In the genomic region with DNA sequence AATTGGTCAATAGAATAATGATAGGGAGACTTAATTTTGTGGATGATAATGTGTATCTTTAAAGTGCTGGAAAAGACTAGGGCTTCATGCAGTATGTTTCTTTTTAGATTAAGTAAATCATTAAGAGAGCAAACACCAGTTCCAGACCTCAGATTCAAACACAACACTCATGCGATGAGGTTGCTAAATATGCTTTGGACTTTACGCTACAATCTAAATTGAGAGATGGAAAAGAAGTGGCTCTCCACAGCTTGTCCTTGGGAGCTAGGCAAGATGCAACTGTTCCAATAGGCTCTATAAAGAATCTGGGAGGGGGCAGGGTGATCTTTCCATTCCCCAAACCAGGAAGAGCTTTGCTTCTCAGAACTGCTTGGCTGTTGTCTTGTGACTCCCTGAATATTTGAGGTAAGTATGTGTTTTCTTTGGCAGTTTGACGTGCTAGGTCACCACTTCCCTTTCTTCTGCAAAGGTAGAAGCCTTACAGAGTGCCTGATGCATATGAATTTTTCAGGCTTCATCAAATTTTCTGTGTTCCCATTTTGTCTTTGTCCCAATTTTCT, we compare ENCODE assay signal across 18 mouse cellular contexts. TPM values are rescaled to one million over a fixed set of nuclear protein-coding genes. Genes with fewer than 3 reads are reported as not detected.
DNase-seq lines count a peak whose midpoint lies in the region; ATAC-seq and TF ChIP-seq lines count a peak whose summit lies in the region.
"Had no signal": no experiment of that assay in that cellular context is flagged by ENCODE, and none has a peak within 500 bp of the region (broad histone marks: within the 10 kb centered on the region; RNA-seq: fewer than 3 reads in every experiment).

No protein-coding gene starts in this region.

- no peak overlapping the region for H3K4me3 ChIP-seq in liver, postnatal 0 days (ENCODE audit: low read depth, low read length)
- no peak overlapping the region for H3K4me3 ChIP-seq in heart, embryonic 11.5 days (ENCODE audit: low read depth, low read length)
- H3K4me3 ChIP-seq: heart, embryonic 12.5 days; layer of hippocampus, adult 2 months; limb, embryonic 10.5 days had no signal

- H3K4me2 ChIP-seq in liver, postnatal 0 days (ENCODE audit: low read depth, low read length) = 0 out of 2 replicates have a peak overlapping the region, but pooled peaks have one; percentile 6
- H3K4me2 ChIP-seq in heart, embryonic 11.5 days = no peak overlapping the region

- peak overlapping the region; percentile 79 for H3K27ac ChIP-seq in liver, postnatal 0 days (ENCODE audit: low read depth)
- H3K27ac ChIP-seq in heart, embryonic 11.5 days (ENCODE audit: low read depth, low read length) = no peak overlapping the region
- H3K27ac ChIP-seq: forebrain, embryonic 15.5 days; limb, embryonic 10.5 days; lung, embryonic 15.5 days had no signal

- TF ChIP-seq CTCF in liver, postnatal 0 days (IDR thresholded peaks at IDR 0.05; ENCODE audit: low read depth) = no peak

- H3K9ac ChIP-seq in liver, postnatal 0 days (replicated peaks) = no peak overlapping the region
- no peak overlapping the region for H3K9ac ChIP-seq in heart, embryonic 11.5 days (ENCODE audit: low read depth, low read length)
- H3K9ac ChIP-seq: forebrain, embryonic 15.5 days; heart, embryonic 12.5 days; lung, embryonic 15.5 days had no signal

- H3K27me3 ChIP-seq in liver, postnatal 0 days (ENCODE audit: insufficient read depth, low read length) = no peaks in the 10 kb centered on the region
- no peaks in the 10 kb centered on the region for H3K27me3 ChIP-seq in heart, embryonic 11.5 days (ENCODE audit: control insufficient read depth, insufficient read depth, low read length)
- H3K27me3 ChIP-seq: forebrain, embryonic 15.5 days; heart, embryonic 12.5 days; liver, embryonic 13.5 days; lung, embryonic 15.5 days had no signal

- peak; percentile 36 for DNase-seq in kidney, adult 11 months
- DNase-seq in kidney, postnatal 4 days = no peak
- DNase-seq in liver, postnatal 0 days = no peak
- DNase-seq in liver (no peak), MN1 (ENCODE audit: low spot score) (no peak)
- DNase-seq in kidney, adult 9 months = peak; percentile 44
- DNase-seq: adrenal gland, postnatal 14 days; cerebellum, adult 9-10 months; heart, postnatal 10 days; liver, embryonic 13.5 days; thymus, postnatal 25 days had no signal

- no peak for TF ChIP-seq EP300 in liver, postnatal 0 days (IDR thresholded peaks at IDR 0.05; ENCODE audit: low read depth)

- no peaks in the 10 kb centered on the region for H3K36me3 ChIP-seq in liver, postnatal 0 days (replicated peaks; ENCODE audit: insufficient read depth, low read length)
- H3K36me3 ChIP-seq in heart, embryonic 11.5 days (ENCODE audit: control insufficient read depth, insufficient read depth, low read length) = no peaks in the 10 kb centered on the region
- H3K36me3 ChIP-seq: forebrain, embryonic 15.5 days; heart, embryonic 12.5 days; hindbrain, embryonic 10.5 days; limb, embryonic 10.5 days; liver, embryonic 13.5 days; lung, embryonic 15.5 days had no signal

- peaks cover 10% of the 10 kb centered on the region for H3K4me1 ChIP-seq in liver, postnatal 0 days (ENCODE audit: insufficient read depth)
- H3K4me1 ChIP-seq in heart, embryonic 11.5 days (ENCODE audit: control insufficient read depth, insufficient read depth, low read length) = no peaks in the 10 kb centered on the region

- H3K9me3 ChIP-seq in liver, postnatal 0 days (ENCODE audit: low read length) = no peaks in the 10 kb centered on the region
- H3K9me3 ChIP-seq in heart, embryonic 11.5 days (replicated peaks; ENCODE audit: control insufficient read depth, low read length) = no peaks in the 10 kb centered on the region
- H3K9me3 ChIP-seq: forebrain, embryonic 15.5 days; heart, embryonic 12.5 days; hindbrain, embryonic 10.5 days; limb, embryonic 10.5 days; liver, embryonic 13.5 days; lung, embryonic 15.5 days had no signal

- ATAC-seq in liver, postnatal 0 days = no peak
- no peak for ATAC-seq in heart, embryonic 11.5 days (replicated peaks; ENCODE audit: insufficient number of reproducible peaks, low FRiP score, low TSS enrichment)

- WGBS in liver, postnatal 0 days (ENCODE audit: insufficient replicate concordance) = 60% methylated on average over 3 of the region's 3 CpGs
- WGBS in heart, embryonic 11.5 days (ENCODE audit: insufficient replicate concordance) = 86% methylated on average over 3 of the region's 3 CpGs

RNA-seq across cellular contexts. Expression of gene Ccser2, which starts 1.4 kb away (rescaled TPM):
- polyA plus RNA-seq in liver, postnatal 0 days (2015; fragmentation: Nextera tagmentation; extraction: Ambion mirVana) = 11.8 and 16.6 TPM in 2 replicates
- 36.0 and 39.0 TPM in 2 replicates for polyA plus RNA-seq in heart, embryonic 11.5 days (2014; fragmentation: Nextera tagmentation; extraction: Ambion mirVana)

Comparison
In these comparisons a context has a peak if more than half of its experiments do, and no peak if none do; other contexts are left out.
1. DNase-seq: peak in kidney, adult 11 months (single experiment) and kidney, adult 9 months (single experiment); none in kidney, postnatal 4 days (0 of 2), liver, postnatal 0 days (single experiment), liver (single experiment) and MN1 (single experiment).